Mouse (Mus musculus) brain, embryonic 14.5 days (tissue): Measurements from ENCODE around the gene Serpinh1.

Experiments used
- CTCF ChIP-seq: fragments of 200-500 bp; IDR thresholded peaks from 2 replicates; pipeline ENCODE4 v1.5.1; 2012; ENCODE audit warnings: inconsistent platforms, mild to moderate bottlenecking, moderate library complexity, borderline replicate concordance; ENCODE audit not compliant: insufficient read depth, insufficient read length; ENCODE audit errors: extremely low read depth
- POLR2A ChIP-seq: fragments of 200-500 bp; IDR thresholded peaks from 2 replicates; pipeline ENCODE4 v1.6.1; 2012; ENCODE audit warnings: mild to moderate bottlenecking, inconsistent platforms, borderline replicate concordance; ENCODE audit not compliant: poor library complexity, insufficient read depth, insufficient read length, severe bottlenecking; ENCODE audit errors: extremely low read depth

DNA sequence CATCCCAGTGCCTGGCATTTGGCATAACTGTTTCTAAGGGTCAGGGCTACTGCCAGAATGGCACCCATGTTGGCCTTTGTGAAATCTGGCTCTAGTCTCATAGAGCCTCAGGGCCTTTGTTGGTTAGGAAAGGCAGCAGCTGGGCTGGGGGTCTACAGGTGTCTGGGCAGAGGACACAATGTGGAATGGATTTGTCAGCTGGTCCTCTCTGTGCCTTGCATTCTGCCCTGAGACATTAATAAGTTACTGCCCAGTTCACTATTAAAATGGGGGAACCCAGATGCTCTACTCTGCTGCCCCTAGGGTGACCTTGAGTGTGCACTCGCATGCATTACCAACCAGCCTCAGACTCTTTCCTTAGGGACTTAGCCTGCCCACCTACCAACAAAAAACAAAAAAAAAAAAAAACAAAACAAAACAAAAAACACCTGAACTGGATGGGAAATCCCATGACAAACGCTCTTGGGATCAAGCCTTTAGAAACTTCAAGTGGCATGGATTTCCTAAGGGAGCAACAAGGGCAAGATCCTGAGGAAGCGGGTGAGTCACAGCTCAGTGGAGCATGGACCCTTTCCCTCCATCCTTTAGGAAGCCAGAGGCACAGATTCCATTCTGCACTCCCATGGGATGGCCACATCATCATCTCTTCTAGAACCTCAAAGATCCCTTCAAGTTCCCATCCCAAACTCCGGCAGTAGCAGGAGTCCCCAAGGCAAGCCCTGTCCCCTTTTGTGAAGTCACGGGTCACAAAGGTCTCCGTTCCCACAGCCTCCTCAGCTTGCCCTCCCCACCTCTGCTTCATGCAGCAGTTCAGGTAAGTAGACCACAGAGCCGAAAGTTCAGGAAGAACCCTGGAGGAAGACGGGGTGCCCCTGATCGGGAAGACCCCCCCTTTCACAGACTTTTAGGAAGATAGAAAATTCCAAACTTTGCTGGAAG lies 3.0 kb downstream of the Serpinh1 start:
- no peak for TF ChIP-seq POLR2A
- TF ChIP-seq CTCF: no peak
